Mouse (Mus musculus): ENCODE measurements around the gene Invs. TPM values are rescaled to one million over a fixed set of nuclear protein-coding genes. Genes with fewer than 3 reads are reported as not detected.

Invs gene
- total and polyA plus RNA-seq, 3 experiments, result 1.4 to 2.9 (median 2.6) TPM

DNA sequence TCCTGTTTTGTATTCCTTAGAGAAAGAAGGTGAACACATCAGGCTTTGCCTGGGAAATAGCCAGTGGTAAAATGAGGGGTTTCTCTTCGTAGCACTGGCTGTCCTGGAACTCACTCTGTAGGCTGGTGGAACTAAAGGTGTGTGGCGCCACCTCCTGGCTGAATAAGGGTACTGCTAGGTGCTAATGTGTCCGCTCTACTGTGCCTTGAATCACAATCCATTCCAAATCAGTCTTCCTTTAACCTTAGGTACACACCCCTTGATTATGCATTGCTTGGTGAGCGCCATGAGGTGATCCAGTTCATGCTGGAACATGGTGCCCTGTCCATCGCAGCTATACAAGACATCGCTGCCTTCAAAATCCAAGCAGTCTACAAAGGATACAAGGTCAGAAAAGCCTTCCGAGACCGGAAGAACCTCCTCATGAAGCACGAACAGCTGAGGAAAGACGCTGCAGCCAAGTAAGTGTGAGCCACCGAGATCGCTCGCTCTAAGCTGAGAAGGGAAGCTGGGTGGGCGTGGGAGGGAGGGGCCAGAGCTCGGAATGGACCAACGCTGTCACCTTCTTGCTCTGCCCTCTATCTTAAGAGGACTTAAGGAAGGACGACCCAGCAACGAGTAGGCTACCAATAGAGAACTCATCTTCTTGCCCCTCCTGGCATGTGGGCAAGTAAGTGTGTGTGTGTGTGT lies 127.9 kb downstream of the Invs start:
- Histone ChIP-seq H3K9ac (ENCODE audit: low read depth, low read length) (no peak overlapping the region), H3K27me3 (ENCODE audit: control insufficient read depth, insufficient read depth, low read length) (no peaks in the 10 kb centered on the region), H3K79me2 (replicated peaks; ENCODE audit: control insufficient read depth, insufficient read depth, low read length) (no peaks in the 10 kb centered on the region), H3K4me1 (ENCODE audit: control insufficient read depth, insufficient read depth, low read length) (no peaks in the 10 kb centered on the region; the same call in 1 of the 2 replicates), H3K4me3 (no peak overlapping the region), H3K36me3 (ENCODE audit: control insufficient read depth, insufficient read depth, low read length) (no peaks in the 10 kb centered on the region), H3K27ac (no peak overlapping the region)
- DNase-seq, result peak; percentile 36 to 66
- TF ChIP-seq POLR2A (IDR thresholded peaks at IDR 0.05; ENCODE audit: insufficient read depth, low read depth, low read length), result no peak
- TF ChIP-seq CTCF (IDR thresholded peaks at IDR 0.05), result peak; percentile 93
- 0 out of 2 replicates have a peak, but pooled peaks have one; percentile 50 for TF ChIP-seq EP300 (IDR thresholded peaks at IDR 0.05; ENCODE audit: insufficient read depth, low read depth, low read length)
- WGBS, result 39% methylated on average over 18 of the region's 18 CpGs
- intact Hi-C loops (cut with DNase I), result loop anchor here (1.0 to 10.0 kb wide), 3 partner anchors 182 to 973 kb away; no protein-coding TSS in a partner anchor

DNA sequence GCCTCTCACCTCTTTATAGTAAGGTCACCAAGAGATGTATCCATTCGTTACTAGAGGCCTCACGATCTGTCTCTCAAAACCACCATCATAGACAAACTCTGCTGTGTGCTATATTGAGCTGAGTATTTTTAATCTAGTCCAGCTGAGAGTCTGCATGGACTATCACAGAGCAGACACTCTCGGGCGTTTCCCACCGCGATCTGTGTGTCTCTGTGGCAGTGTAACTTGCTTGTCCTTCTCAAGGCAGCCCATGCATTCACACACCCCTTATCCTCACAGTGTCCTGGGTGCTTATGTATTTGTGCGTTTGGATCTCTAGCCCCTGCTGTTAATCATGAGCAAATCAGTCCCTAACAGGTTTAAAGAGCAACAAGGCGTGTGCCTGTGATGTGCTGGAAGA lies 133.9 kb downstream of the Invs start:
- no peak for TF ChIP-seq POLR2A (IDR thresholded peaks at IDR 0.05; ENCODE audit: insufficient read depth, low read depth, low read length)
- TF ChIP-seq CTCF (IDR thresholded peaks at IDR 0.05), result no peak
- no peak for TF ChIP-seq EP300 (IDR thresholded peaks at IDR 0.05; ENCODE audit: insufficient read depth, low read depth, low read length)
- WGBS, result 82% methylated on average over 8 of the region's 8 CpGs
- intact Hi-C loops (cut with DNase I), result no loop called here

DNA sequence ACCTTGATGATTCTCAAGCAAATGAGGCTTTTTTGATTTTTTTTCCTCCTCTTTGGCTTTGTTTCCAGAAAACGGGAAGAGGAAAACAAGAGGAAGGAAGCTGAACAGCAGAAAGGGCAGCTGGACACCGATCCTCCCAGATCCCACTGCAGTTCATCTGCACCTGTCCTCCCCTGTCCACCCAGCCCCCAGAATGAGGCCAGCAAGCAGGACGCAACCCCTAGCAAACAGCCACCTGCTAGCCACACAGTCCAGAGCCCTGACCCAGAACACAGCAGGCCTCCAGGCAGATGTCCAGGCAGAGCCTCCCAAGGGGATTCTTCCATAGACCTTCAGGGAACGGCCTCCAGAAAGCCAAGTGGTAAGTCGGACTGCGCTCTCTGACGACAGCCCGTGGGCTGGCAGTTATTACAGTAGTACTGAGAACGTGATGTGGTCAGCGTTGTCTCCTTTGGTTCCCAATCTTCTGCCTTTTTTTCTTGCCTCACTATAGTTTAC lies 136.3 kb downstream of the Invs start:
- DNase-seq, result peak; percentile 62 to 63
- H3K36me3 ChIP-seq (ENCODE audit: control insufficient read depth, insufficient read depth, low read length), result no peaks in the 10 kb centered on the region
- no peaks in the 10 kb centered on the region for H3K79me2 ChIP-seq (replicated peaks; ENCODE audit: control insufficient read depth, insufficient read depth, low read length)
- 60% methylated on average over 10 of the region's 10 CpGs for WGBS
- TF ChIP-seq CTCF (IDR thresholded peaks at IDR 0.05) (no peak), POLR2A (IDR thresholded peaks at IDR 0.05; ENCODE audit: insufficient read depth, low read depth, low read length) (no peak), EP300 (IDR thresholded peaks at IDR 0.05; ENCODE audit: insufficient read depth, low read depth, low read length) (no peak)
- intact Hi-C loops (cut with DNase I), result no loop called here
- no peaks in the 10 kb centered on the region for H3K27me3 ChIP-seq (ENCODE audit: control insufficient read depth, insufficient read depth, low read length)
- H3K27ac ChIP-seq, result no peak overlapping the region
- no peaks in the 10 kb centered on the region for H3K4me1 ChIP-seq (ENCODE audit: control insufficient read depth, insufficient read depth, low read length)
- H3K9ac ChIP-seq (ENCODE audit: low read depth, low read length), result no peak overlapping the region
- H3K4me3 ChIP-seq, result no peak overlapping the region

More for the DNA sequence above, 133.9 kb downstream of the Invs start:
- Histone ChIP-seq H3K36me3 (ENCODE audit: control insufficient read depth, insufficient read depth, low read length) (no peaks in the 10 kb centered on the region), H3K79me2 (replicated peaks; ENCODE audit: control insufficient read depth, insufficient read depth, low read length) (no peaks in the 10 kb centered on the region), H3K27ac (no peak overlapping the region), H3K4me3 (no peak overlapping the region), H3K9ac (ENCODE audit: low read depth, low read length) (no peak overlapping the region), H3K27me3 (ENCODE audit: control insufficient read depth, insufficient read depth, low read length) (no peaks in the 10 kb centered on the region), H3K4me1 (ENCODE audit: control insufficient read depth, insufficient read depth, low read length) (no peaks in the 10 kb centered on the region)
- DNase-seq, result no peak

DNA sequence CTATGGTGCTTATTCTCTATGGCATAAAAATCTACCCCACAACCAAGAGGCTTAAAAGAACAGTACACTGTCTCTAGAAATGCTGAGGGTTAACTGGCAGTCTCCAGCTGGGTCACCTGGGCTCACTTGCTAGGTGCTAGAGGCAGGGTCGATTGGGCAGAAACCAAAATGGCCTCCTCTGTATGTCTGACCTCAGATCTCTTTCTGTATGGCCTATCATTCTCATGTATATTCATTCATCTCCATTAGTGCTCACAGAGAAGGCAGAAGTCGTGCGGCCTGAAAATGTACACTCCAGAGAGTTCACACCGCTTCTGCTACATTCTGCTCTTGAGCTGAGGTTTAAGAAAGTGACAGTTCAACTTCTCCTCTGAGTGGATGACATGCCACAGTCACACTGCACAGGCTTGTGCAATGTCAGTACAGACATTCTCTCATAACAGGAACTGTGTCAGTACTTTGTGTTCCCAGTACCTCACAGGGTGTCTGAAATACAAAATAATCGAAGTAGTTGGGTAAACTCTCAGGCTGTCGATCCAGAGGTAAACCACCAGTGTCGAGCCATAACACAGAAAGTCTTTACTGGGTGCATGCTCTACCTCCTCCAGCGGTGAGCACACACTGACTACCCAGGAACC lies 139.4 kb downstream of the Invs start:
- intact Hi-C loops (cut with DNase I), result no loop called here

DNA sequence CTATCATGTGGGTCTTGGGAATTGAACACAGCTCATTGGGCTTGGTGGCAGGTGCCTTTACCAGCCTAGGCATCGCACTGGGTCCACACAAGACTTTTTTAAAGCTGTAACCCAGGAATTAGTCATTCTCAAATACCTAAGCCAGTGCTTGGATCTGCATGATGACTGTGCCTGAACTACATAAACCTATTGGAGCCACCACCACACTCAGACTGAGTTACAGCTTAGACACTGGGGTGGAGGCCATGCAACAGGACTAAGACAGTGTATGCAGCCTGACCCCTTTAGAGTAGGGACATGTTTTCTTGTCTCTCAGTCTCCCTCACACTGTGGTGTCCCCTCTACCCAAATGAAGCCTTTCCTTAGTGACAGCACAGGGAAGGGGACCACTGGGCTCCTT lies 143.1 kb downstream of the Invs start:
- no peaks in the 10 kb centered on the region for H3K27me3 ChIP-seq (ENCODE audit: control insufficient read depth, insufficient read depth, low read length)
- no peaks in the 10 kb centered on the region for H3K79me2 ChIP-seq (replicated peaks; ENCODE audit: control insufficient read depth, insufficient read depth, low read length)
- no peaks in the 10 kb centered on the region for H3K36me3 ChIP-seq (ENCODE audit: control insufficient read depth, insufficient read depth, low read length)
- H3K9ac ChIP-seq (ENCODE audit: low read depth, low read length), result no peak overlapping the region
- no peak for DNase-seq
- no peak overlapping the region for H3K27ac ChIP-seq
- TF ChIP-seq CTCF (IDR thresholded peaks at IDR 0.05) (no peak), POLR2A (IDR thresholded peaks at IDR 0.05; ENCODE audit: insufficient read depth, low read depth, low read length) (no peak), EP300 (IDR thresholded peaks at IDR 0.05; ENCODE audit: insufficient read depth, low read depth, low read length) (no peak)
- intact Hi-C loops (cut with DNase I), result no loop called here
- no peak overlapping the region for H3K4me3 ChIP-seq
- no peaks in the 10 kb centered on the region; the same call in 1 of the 2 replicates for H3K4me1 ChIP-seq (ENCODE audit: control insufficient read depth, insufficient read depth, low read length)
- WGBS, result 96% methylated on average over 1 of the region's 1 CpGs

More for the DNA sequence above, 139.4 kb downstream of the Invs start:
- WGBS, result 86% methylated on average over 8 of the region's 8 CpGs
- H3K36me3 ChIP-seq (ENCODE audit: control insufficient read depth, insufficient read depth, low read length), result no peaks in the 10 kb centered on the region
- TF ChIP-seq EP300 (IDR thresholded peaks at IDR 0.05; ENCODE audit: insufficient read depth, low read depth, low read length) (no peak), POLR2A (IDR thresholded peaks at IDR 0.05; ENCODE audit: insufficient read depth, low read depth, low read length) (no peak), CTCF (IDR thresholded peaks at IDR 0.05) (no peak)
- H3K27me3 ChIP-seq (ENCODE audit: control insufficient read depth, insufficient read depth, low read length), result no peaks in the 10 kb centered on the region
- H3K79me2 ChIP-seq (replicated peaks; ENCODE audit: control insufficient read depth, insufficient read depth, low read length), result no peaks in the 10 kb centered on the region
- no peak for DNase-seq
- no peak overlapping the region for H3K9ac ChIP-seq (ENCODE audit: low read depth, low read length)
- no peak overlapping the region for H3K4me3 ChIP-seq
- no peaks in the 10 kb centered on the region for H3K4me1 ChIP-seq (ENCODE audit: control insufficient read depth, insufficient read depth, low read length)
- H3K27ac ChIP-seq, result no peak overlapping the region

DNA sequence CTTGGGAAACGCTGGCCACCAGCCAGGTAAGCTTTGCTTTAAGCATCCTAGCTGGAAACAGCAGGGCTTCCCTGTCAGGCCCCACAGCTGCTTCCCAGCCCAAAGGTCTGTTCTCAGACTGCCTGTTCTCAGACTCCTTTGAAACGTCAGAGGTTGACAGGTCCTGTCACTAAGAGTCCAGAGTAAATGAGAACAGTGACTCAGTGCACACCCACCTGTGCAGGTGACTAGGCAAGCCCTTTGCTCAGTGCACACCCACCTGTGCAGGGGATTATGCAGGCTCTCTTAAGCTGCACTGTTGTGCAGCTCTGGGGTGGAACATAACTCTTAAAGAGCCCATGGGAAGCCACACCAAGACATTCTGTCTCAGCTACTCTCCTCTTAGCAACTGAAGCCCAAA lies 144.2 kb downstream of the Invs start:
- no peak for DNase-seq
- no peaks in the 10 kb centered on the region; the same call in 1 of the 2 replicates for H3K4me1 ChIP-seq (ENCODE audit: control insufficient read depth, insufficient read depth, low read length)
- no peak overlapping the region for H3K27ac ChIP-seq
- H3K27me3 ChIP-seq (ENCODE audit: control insufficient read depth, insufficient read depth, low read length), result no peaks in the 10 kb centered on the region
- intact Hi-C loops (cut with DNase I), result no loop called here
- TF ChIP-seq EP300 (IDR thresholded peaks at IDR 0.05; ENCODE audit: insufficient read depth, low read depth, low read length) (no peak), POLR2A (IDR thresholded peaks at IDR 0.05; ENCODE audit: insufficient read depth, low read depth, low read length) (no peak), CTCF (IDR thresholded peaks at IDR 0.05) (no peak)
- 41% methylated on average over 2 of the region's 2 CpGs for WGBS
- no peak overlapping the region for H3K9ac ChIP-seq (ENCODE audit: low read depth, low read length)
- H3K36me3 ChIP-seq (ENCODE audit: control insufficient read depth, insufficient read depth, low read length), result no peaks in the 10 kb centered on the region
- no peaks in the 10 kb centered on the region for H3K79me2 ChIP-seq (replicated peaks; ENCODE audit: control insufficient read depth, insufficient read depth, low read length)
- no peak overlapping the region for H3K4me3 ChIP-seq
